Mouse (Mus musculus) splenic B cell, adult 2 months (primary cell): ENCODE results near the gene Ak7.

Source experiments
- DNase-seq: peaks from one replicate; pipeline ENCODE4 v3.0.0-alpha.2; 2011; ENCODE audit warnings: low read depth, low spot score
- H3K27me3 ChIP-seq: 2 replicates; pipeline ENCODE4 v1.6.1; 2012; ENCODE audit warnings: mild to moderate bottlenecking, low read length, moderate library complexity, mixed read lengths; ENCODE audit not compliant: control insufficient read depth, poor library complexity, insufficient read depth, severe bottlenecking
- H3K36me3 ChIP-seq: 2 replicates; pipeline ENCODE4 v1.6.1; 2012; ENCODE audit warnings: mild to moderate bottlenecking, low read length, moderate library complexity, mixed read lengths; ENCODE audit not compliant: control insufficient read depth, poor library complexity, insufficient read depth, severe bottlenecking

Gene Ak7

DNA sequence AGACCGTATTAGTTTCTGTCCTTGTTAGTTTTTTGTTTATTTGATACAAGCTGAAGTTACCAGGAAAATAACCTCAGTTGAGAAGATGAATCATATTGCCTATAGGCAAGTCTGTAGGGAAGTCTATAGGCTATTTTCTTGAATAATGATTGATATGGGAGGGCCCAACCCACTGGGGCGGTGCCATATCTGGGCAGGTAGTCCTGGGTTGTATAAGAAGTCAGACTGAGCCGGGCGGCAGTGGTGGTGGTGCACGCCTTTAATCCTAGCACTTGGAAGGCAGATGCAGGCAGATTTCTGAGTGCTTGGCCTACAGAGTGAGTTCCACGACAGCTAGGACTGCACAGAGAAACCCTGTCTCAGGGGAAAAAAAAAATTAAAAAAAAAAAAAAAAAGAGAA is 84.1 kb downstream of the Ak7 start:
- no peaks in the 10 kb centered on the region for H3K27me3 ChIP-seq
- peaks cover 3% of the 10 kb centered on the region; the same call in 1 of the 2 replicates for H3K36me3 ChIP-seq
- DNase-seq = no peak

- DNase-seq = peak; percentile 19
- no peaks in the 10 kb centered on the region for H3K27me3 ChIP-seq
- H3K36me3 ChIP-seq = peaks cover 3% of the 10 kb centered on the region; the same call in 1 of the 2 replicates
These were observed 89.1 kb downstream of the Ak7 start for GRCm38 (mm10) chr12:105794896-105795295.

GRCm38 (mm10) chr12:105798001-105798400 is 92.2 kb downstream of the Ak7 start:
- Histone ChIP-seq H3K27me3 (no peaks in the 10 kb centered on the region), H3K36me3 (peaks cover 11% of the 10 kb centered on the region; the same call in 1 of the 2 replicates)
- DNase-seq = no peak

DNA sequence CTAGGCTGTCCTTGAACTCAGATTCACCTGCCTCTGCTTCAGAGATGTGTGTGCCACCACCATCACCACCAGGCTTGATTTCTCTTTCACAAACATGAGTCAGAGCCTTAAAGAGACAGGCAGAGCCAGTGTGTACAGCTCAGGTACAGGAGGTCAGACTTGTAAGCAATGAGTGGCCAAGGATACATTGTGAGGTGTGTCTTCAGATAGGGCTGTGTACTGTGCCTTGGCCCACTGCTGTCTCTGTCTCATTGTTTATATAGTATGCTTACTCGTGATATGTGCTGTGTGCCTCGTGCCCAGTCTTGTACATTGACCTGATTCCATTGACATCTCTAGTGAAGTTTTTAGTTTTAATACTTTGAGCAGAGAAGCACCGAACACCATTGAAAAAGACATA is 100.0 kb downstream of the Ak7 start:
- H3K36me3 ChIP-seq = peaks cover 11% of the 10 kb centered on the region
- H3K27me3 ChIP-seq = no peaks in the 10 kb centered on the region
- DNase-seq = no peak

DNA sequence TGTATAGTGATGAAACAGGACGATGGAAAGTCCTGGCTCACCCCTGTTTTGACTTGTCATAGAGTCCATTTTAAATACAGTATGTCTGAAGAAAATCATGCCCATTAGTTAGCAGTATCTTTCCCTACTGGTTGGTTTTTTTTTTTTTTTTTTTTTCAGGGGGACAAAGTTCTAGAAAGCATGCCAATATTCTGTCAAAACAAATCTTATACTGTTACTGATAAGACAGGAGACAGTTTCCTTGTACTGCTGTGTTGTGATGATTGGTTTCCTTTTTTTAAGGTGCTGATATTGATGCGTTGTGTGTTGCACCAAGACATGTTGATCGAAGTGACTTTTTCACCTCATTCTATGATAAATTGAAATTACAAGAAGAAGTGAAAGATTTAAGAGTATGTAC is 100.4 kb downstream of the Ak7 start:
- Histone ChIP-seq H3K27me3 (no peaks in the 10 kb centered on the region), H3K36me3 (peaks cover 10% of the 10 kb centered on the region)
- no peak for DNase-seq

DNA sequence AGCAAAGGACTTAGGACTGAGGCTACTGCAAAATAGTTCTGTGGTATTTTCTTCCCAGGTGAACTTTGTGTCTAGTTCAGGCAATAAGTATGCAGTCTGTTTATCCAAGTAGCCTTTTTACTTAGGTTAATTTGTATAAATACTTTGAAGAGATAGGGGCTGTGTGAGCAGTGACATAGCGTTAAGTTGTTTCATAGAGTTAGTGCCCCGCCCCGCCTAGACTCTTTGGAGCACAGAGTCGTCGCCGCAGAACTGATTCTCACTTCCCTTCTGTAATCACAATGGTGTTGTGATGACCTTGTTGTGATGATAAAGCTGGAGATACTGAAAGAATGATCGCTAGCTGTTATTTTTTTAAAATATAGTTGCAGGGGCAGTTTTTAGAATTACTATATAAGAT is 101.6 kb downstream of the Ak7 start:
- Histone ChIP-seq H3K27me3 (no peaks in the 10 kb centered on the region), H3K36me3 (peaks cover 12% of the 10 kb centered on the region)
- peak; percentile 22 for DNase-seq

DNA sequence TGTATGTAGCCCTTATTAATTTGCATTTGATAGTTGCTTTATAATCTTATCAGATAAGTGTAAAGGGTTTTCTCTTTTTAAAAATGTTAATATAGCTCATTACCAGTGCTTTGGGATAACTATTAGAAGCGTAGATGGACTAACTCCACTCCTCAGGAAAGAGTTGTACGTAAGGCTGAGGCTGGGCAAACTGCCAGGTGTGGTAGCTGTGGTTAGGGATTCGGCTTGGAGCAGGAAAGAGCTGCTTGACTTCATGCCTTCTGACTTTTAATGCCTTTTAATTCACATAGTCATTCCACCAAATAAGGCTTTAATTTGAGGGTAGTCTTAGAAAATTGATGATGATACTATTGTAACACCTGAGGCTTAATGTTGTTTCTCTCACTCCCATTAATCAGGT is 103.2 kb downstream of the Ak7 start:
- DNase-seq = no peak

DNA sequence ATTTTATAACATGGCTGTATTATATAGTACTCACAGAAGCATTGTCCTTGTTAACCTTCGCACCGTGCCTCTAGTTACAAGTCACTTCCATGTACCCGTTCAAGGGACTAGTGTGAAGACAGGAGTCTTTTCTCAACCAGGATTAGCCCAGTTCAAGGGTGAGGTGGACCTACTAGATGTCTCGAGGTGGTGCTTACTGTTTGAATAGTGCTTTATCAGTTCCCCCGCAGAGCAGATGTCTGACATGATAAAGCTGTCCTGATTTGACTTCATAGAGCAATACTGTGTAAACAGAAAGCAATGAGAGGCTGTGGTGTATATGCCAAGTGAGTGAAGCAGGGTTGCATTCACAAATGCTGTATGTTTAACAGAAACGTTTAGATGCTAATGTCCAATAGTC is 104.8 kb downstream of the Ak7 start:
- Histone ChIP-seq H3K27me3 (no peaks in the 10 kb centered on the region), H3K36me3 (peaks cover 16% of the 10 kb centered on the region)
- no peak for DNase-seq

More for the DNA sequence above, 103.2 kb downstream of the Ak7 start:
- H3K36me3 ChIP-seq = peaks cover 13% of the 10 kb centered on the region
- no peaks in the 10 kb centered on the region for H3K27me3 ChIP-seq

DNA sequence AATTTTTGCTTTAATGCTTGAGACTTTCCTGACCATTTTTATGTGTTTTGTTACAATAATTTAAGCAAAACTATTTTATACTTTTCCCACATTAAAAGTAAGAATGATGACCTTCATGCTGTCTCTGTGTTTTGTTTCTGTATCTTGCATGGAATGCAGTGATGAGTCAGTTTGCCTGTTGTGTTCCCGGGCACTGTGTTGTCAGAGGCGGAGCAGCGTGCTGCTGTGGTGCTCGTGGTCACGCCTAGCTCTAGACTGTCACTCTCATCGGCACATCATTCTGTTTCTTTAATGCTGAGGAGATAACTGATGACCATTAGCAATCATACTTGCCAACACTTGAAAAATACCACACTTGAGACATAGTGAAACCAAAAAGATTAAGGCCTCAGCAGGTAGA is 108.2 kb downstream of the Ak7 start:
- Histone ChIP-seq H3K36me3 (peaks cover 13% of the 10 kb centered on the region), H3K27me3 (no peaks in the 10 kb centered on the region)
- no peak for DNase-seq

DNA sequence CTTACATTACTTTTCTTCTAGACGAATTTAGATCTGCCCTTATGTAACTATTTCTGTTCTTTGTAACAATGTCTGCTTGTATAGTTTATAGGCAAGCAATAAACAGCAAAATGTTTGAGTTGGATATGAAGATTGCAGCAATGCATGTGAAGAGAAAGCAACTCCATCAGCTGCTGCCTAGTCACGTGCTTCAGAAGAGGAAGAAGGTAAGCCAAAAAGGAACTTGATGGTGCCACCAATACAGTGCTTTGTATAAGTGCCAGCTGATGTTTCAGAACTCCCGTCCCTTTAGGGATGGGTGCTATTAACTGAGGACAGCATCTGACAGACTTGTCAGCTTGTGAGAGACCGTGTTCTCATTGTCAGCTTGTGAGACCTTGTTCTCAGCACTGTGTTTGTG is 117.7 kb downstream of the Ak7 start:
- Histone ChIP-seq H3K27me3 (no peaks in the 10 kb centered on the region), H3K36me3 (peaks cover 23% of the 10 kb centered on the region)
- DNase-seq = peak; percentile 6

- H3K36me3 ChIP-seq = peaks cover 28% of the 10 kb centered on the region
- DNase-seq = no peak
- no peaks in the 10 kb centered on the region for H3K27me3 ChIP-seq
These were observed 119.0 kb downstream of the Ak7 start for GRCm38 (mm10) chr12:105824743-105825142.

- no peak for DNase-seq
- peaks cover 28% of the 10 kb centered on the region for H3K36me3 ChIP-seq
- no peaks in the 10 kb centered on the region for H3K27me3 ChIP-seq
These were observed 119.5 kb downstream of the Ak7 start for GRCm38 (mm10) chr12:105825266-105825665.
